ENCODE assay signal across 11 mouse cellular contexts in genomic region chr12:32884356-32884755, GRCm38 (mm10).
A peak's percentile ranks its signal among the peaks of the same experiment; 100 is the strongest.
DNase-seq lines count a peak whose midpoint lies in the region; ATAC-seq and TF ChIP-seq lines count a peak whose summit lies in the region.
"Had no signal": no experiment of that assay in that cellular context is flagged by ENCODE, and none has a peak within 500 bp of the region (broad histone marks: within the 10 kb centered on the region; RNA-seq: fewer than 3 reads in every experiment).

No protein-coding gene starts in this region.

- DNase-seq in cerebellum, adult 11-12 months: peak; percentile 38
- no peak for DNase-seq in cerebellum, postnatal 4 days (ENCODE audit: low spot score in 2 of 2)
- DNase-seq in testis, postnatal 10 days (ENCODE audit: low spot score): no peak
- DNase-seq in gastrocnemius, postnatal 25 days: peak; percentile 82
- DNase-seq in testis, postnatal 14 days (ENCODE audit: low spot score): peak; percentile 60
- DNase-seq: right cerebral cortex, adult 18-20 months had no signal

- no peaks in the 10 kb centered on the region for H3K36me3 ChIP-seq in testis, adult 2 months (ENCODE audit: control insufficient read depth, insufficient read depth, low read length)
- H3K36me3 ChIP-seq: liver, embryonic 15.5 days had no signal

- ATAC-seq in erythroid progenitor cell, adult 5-6 weeks (replicated peaks; ENCODE audit: low FRiP score, poor library complexity, severe bottlenecking): no peak
- ATAC-seq in CD4-positive, CD25-positive, alpha-beta regulatory T cell, adult 4 months: no peak
- ATAC-seq: intestine, embryonic 16.5 days had no signal

- H3K4me3 ChIP-seq in testis, adult 2 months (ENCODE audit: control insufficient read depth, low read depth, low read length): no peak overlapping the region
- H3K4me3 ChIP-seq: liver, embryonic 15.5 days had no signal

- H3K27me3 ChIP-seq in testis, adult 2 months (ENCODE audit: control insufficient read depth, insufficient read depth, low read length): no peaks in the 10 kb centered on the region
- H3K27me3 ChIP-seq: liver, embryonic 15.5 days had no signal

- no peak for TF ChIP-seq CTCF in testis, adult 2 months (IDR thresholded peaks at IDR 0.05; ENCODE audit: control insufficient read depth, insufficient read depth, insufficient replicate concordance, low read depth, low read length)

- TF ChIP-seq POLR2A in testis, adult 2 months (IDR thresholded peaks at IDR 0.05; ENCODE audit: control insufficient read depth, low read depth, low read length): no peak

- peak overlapping the region; percentile 33 for H3K27ac ChIP-seq in testis, adult 2 months (ENCODE audit: control insufficient read depth, insufficient read depth, low read depth, low read length)
- H3K27ac ChIP-seq: liver, embryonic 15.5 days had no signal

- H3K4me1 ChIP-seq in testis, adult 2 months (ENCODE audit: control insufficient read depth, insufficient read depth, low read length): no peaks in the 10 kb centered on the region; the same call in 1 of the 2 replicates
- H3K4me1 ChIP-seq: liver, embryonic 15.5 days had no signal

Comparison
In these comparisons a context has a peak if more than half of its experiments do, and no peak if none do; other contexts are left out.
1. DNase-seq: peak in cerebellum, adult 11-12 months (single experiment), gastrocnemius, postnatal 25 days (single experiment) and testis, postnatal 14 days (single experiment); none in cerebellum, postnatal 4 days (0 of 2) and testis, postnatal 10 days (single experiment).